Mouse (Mus musculus) brain, embryonic 14.5 days (tissue): ENCODE results near the gene Zfr2. TPM values are rescaled to one million over a fixed set of nuclear protein-coding genes. Genes with fewer than 3 reads are reported as not detected.

Experiments used
- DNase-seq: peaks from one replicate; pipeline ENCODE4 v3.0.0-alpha.2; 2011; ENCODE audit warnings: low read depth
- CTCF ChIP-seq: fragments of 200-500 bp; IDR thresholded peaks from 2 replicates; pipeline ENCODE4 v1.5.1; 2012; ENCODE audit warnings: inconsistent platforms, mild to moderate bottlenecking, moderate library complexity, borderline replicate concordance; ENCODE audit not compliant: insufficient read depth, insufficient read length; ENCODE audit errors: extremely low read depth
- POLR2A ChIP-seq: fragments of 200-500 bp; IDR thresholded peaks from 2 replicates; pipeline ENCODE4 v1.6.1; 2012; ENCODE audit warnings: mild to moderate bottlenecking, inconsistent platforms, borderline replicate concordance; ENCODE audit not compliant: poor library complexity, insufficient read depth, insufficient read length, severe bottlenecking; ENCODE audit errors: extremely low read depth
- polyA plus RNA-seq: library from polyadenylated mRNA; depleted of rRNA; stranded (reverse); fragments of >200 nt; gene quantifications from 2 replicates; pipeline ENCODE4 v1.2.3, GENCODE M21; 2012; rRNA removed

The Zfr2 gene
- polyA plus RNA-seq = 59.8 and 63.6 TPM in 2 replicates

DNA sequence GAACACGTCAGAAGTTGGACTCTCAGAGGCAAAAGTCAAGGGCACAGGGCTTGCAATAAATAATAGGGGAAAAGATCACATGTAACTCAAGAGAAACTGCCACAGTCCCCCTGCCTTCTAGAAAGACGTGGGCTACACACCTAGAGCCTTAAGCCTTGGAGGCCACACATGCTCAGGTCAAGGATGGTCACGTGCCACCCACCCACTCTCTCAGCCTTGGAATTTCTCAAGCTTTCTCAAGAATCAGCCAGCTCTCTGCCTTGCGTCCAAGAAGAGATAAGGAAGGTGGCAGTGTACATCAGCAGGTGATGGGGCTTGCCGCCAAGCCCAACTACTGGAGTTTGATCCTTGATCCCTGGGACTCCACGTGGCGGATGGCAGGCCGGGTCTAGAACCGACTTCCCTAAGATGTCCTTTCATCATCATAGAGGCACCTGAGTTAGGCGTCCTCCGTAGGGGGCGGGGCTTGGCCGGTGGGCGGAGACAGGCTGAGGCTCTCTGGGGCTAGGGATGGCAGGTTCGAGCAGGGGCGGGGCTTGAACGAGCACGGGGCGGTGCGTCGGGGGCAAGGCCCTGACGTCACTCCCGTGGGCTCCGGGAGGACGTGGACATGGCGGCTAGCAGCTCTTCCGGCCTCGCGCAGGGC, at the start of gene Zfr2:
Gene Zfr2 (plus strand): TSS at position 576 of the 646 bp plus-strand sequence.
- peak; percentile 91 for DNase-seq
- TF ChIP-seq POLR2A (peak; percentile 60), CTCF (no peak)

- DNase-seq = no peak
- TF ChIP-seq CTCF (no peak), POLR2A (no peak)
Observed at GRCm38 (mm10) chr10:81183805-81184204, 49.1 kb upstream of the Zfr2 start, which contains the start of gene 4930442H23Rik. Gene 4930442H23Rik, minus strand, starts transcription at chr10:81183849.

DNA sequence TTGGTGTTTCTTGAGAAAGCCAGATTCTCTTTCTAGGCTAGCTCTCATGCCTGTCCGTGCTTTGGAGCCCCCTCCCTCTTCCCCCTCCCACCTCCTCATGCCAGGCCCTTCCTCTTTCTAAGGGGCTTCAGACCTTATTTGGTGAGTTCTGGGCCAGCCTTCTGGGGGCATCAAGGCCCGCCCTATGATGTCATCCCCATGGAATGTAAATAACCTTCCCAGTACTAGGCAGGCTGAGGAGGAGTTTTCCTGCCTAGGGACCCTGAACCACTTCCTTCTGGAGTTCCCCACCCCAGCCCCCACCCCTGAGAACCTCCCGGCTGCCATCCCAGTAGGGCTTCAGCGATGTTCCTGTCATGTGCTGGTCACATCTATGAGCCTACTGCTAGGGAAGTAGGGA, 48.2 kb upstream of the Zfr2 start:
- no peak for TF ChIP-seq POLR2A
- no peak for TF ChIP-seq CTCF
- no peak for DNase-seq

DNA sequence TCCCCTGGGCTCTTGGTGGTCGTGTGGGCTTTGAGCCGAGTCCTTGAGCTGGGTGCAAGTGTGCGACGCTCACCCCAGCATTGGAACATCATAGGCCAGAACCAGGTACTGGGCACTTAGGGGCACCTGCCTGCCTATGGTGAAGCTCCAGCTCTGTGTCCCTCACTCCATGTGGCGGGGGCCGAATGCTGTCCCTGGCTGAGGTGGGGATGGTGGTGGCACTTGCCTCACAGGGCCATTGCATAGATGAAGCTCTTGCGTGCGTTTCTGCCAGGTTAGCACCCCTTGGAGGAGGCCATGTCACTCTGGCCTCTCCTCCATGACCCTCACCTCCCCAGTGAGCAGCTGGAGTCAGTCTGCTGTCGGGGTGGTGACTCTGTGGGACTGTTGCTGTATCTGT, 45.8 kb upstream of the Zfr2 start:
- TF ChIP-seq POLR2A (no peak), CTCF (no peak)
- DNase-seq = no peak

GRCm38 (mm10) chr10:81189821-81190220, 43.1 kb upstream of the Zfr2 start:
- TF ChIP-seq CTCF (no peak), POLR2A (no peak)
- no peak for DNase-seq

- DNase-seq = no peak
- TF ChIP-seq POLR2A = no peak
- TF ChIP-seq CTCF = peak; percentile 48; the same call in 1 of the 2 replicates
Observed at GRCm38 (mm10) chr10:81190236-81190911, 42.6 kb upstream of the Zfr2 start.

GRCm38 (mm10) chr10:81190912-81191321, 42.0 kb upstream of the Zfr2 start:
- no peak for DNase-seq
- TF ChIP-seq CTCF (peak; percentile 35), POLR2A (no peak)

- TF ChIP-seq CTCF (no peak), POLR2A (no peak)
- DNase-seq = no peak
Observed at GRCm38 (mm10) chr10:81191342-81191982, 41.5 kb upstream of the Zfr2 start.

DNA sequence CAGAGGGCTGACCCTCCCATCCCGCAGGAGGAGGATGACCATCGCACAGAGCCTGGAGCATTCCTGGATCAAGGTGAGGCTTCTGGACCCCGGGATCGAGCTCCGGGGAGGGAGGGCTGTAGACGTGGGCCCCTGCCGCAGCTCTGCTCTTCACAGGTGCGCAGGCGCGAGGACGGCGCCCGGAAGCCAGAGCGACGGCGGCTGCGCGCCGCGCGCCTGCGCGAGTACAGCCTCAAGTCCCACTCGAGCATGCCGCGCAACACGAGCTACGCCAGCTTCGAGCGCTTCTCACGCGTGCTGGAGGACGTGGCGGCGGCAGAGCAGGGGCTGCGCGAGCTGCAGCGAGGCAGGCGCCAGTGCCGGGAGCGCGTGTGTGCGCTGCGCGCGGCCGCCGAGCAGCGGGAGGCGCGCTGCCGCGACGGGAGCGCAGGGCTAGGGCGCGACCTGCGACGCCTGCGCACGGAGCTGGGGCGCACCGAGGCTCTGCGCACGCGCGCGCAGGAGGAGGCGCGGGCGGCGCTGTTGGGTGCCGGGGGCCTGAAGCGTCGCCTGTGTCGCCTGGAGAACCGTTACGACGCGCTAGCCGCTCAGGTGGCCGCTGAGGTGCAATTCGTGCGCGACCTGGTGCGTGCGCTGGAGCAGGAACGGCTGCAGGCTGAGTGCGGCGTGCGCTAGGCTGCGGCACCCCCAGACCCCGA, 40.5 kb upstream of the Zfr2 start:
- no peak for TF ChIP-seq CTCF
- TF ChIP-seq POLR2A = peak; percentile 64

GRCm38 (mm10) chr10:81192968-81193501, 39.9 kb upstream of the Zfr2 start:
- DNase-seq = peak; percentile 57

More for the DNA sequence above, 40.5 kb upstream of the Zfr2 start:
- DNase-seq = peak; percentile 95

More at GRCm38 (mm10) chr10:81192968-81193501, 39.9 kb upstream of the Zfr2 start:
- TF ChIP-seq CTCF = no peak
- no peak for TF ChIP-seq POLR2A
